Mouse (Mus musculus): ENCODE data around the gene Arl10.

DNA sequence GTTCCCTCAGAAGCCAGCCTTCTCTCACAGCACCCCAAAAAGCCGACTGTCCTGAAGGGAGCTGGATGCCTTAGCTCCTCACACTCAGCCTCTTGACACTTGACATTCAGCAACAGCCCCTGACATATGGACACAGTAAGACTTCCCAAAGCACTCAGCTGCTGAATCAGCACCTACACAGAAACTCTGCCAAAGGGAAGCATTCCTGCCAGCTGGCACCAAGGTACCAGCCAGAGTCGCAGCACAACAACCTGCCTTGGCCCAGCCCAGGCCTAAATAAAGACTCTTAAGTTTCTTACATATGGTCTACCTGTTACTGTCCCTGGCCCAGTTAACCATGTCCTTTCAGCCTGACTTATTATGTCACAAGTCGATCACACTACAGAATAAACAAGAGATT, 18.0 kb upstream of the Arl10 start:
- TF ChIP-seq POLR2A (IDR thresholded peaks at IDR 0.05; ENCODE audit: borderline replicate concordance, extremely low read depth, low read depth, low read length) (no peak), CTCF (IDR thresholded peaks at IDR 0.05; ENCODE audit: insufficient read depth, low read length) (no peak)
